27 mouse cellular contexts compared by ENCODE assay signal in the genomic region with DNA sequence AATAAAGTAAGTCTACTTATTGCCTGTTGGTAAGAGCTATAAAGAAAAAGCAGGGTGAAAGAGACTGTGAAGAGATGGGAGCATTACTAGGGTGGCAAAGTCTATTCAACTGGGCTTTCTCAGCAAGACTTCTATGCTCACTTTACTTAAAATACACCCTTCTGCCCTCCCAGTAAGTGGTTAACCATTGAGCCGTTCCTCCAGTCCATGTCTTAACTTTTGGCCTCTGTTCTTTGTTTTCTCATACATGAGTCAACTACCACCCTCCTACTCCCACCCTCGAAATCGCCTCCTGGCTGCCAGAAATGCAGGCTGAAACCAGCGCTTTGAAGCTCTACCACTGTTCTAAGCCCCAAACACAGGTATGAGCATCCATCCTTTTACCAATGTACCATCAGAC. TPM values are rescaled to one million over a fixed set of nuclear protein-coding genes. Genes with fewer than 3 reads are reported as not detected.
A peak's percentile ranks its signal among the peaks of the same experiment; 100 is the strongest.
DNase-seq lines count a peak whose midpoint lies in the region; ATAC-seq lines count a peak whose summit lies in the region.
"Had no signal": no experiment of that assay in that cellular context is flagged by ENCODE, and none has a peak within 500 bp of the region (broad histone marks: within the 10 kb centered on the region; RNA-seq: fewer than 3 reads in every experiment).

No protein-coding gene starts in this region.

- no peaks in the 10 kb centered on the region for H3K27me3 ChIP-seq in heart, embryonic 12.5 days (replicated peaks)
- H3K27me3 ChIP-seq: CH12.LX; embryonic facial prominence, embryonic 12.5 days; embryonic facial prominence, embryonic 15.5 days; heart, embryonic 13.5 days; Patski had no signal

- H3K27ac ChIP-seq in heart, embryonic 12.5 days (ENCODE audit: poor library complexity, severe bottlenecking) = no peak overlapping the region
- H3K27ac ChIP-seq: embryonic facial prominence, embryonic 12.5 days; embryonic facial prominence, embryonic 15.5 days; gastrocnemius, adult 2 months; heart, embryonic 13.5 days; hindbrain, embryonic 14.5 days had no signal

- H3K4me2 ChIP-seq in heart, embryonic 12.5 days = no peak overlapping the region
- H3K4me2 ChIP-seq: embryonic facial prominence, embryonic 12.5 days; embryonic facial prominence, embryonic 15.5 days; heart, embryonic 13.5 days; hindbrain, embryonic 14.5 days had no signal

- H3K9ac ChIP-seq in heart, embryonic 12.5 days = no peak overlapping the region
- H3K9ac ChIP-seq: embryonic facial prominence, embryonic 12.5 days; embryonic facial prominence, embryonic 15.5 days; forebrain, postnatal 0 days; heart, embryonic 13.5 days; hindbrain, embryonic 14.5 days had no signal

- WGBS in heart, embryonic 12.5 days = 89% methylated on average over 4 of the region's 4 CpGs

- no peaks in the 10 kb centered on the region for H3K4me1 ChIP-seq in heart, embryonic 12.5 days (replicated peaks)
- H3K4me1 ChIP-seq: embryonic facial prominence, embryonic 12.5 days; embryonic facial prominence, embryonic 15.5 days; heart, embryonic 13.5 days had no signal

- H3K4me3 ChIP-seq in heart, embryonic 12.5 days = no peak overlapping the region
- H3K4me3 ChIP-seq: embryonic facial prominence, embryonic 12.5 days; embryonic facial prominence, embryonic 15.5 days; gastrocnemius, adult 2 months; heart, embryonic 13.5 days had no signal

- ATAC-seq in heart, embryonic 12.5 days (ENCODE audit: insufficient number of reproducible peaks, low FRiP score) = no peak
- ATAC-seq: forebrain, embryonic 14.5 days; forebrain, postnatal 0 days; Patski had no signal

- peaks cover 79% of the 10 kb centered on the region for H3K36me3 ChIP-seq in heart, embryonic 12.5 days

- no peaks in the 10 kb centered on the region for H3K9me3 ChIP-seq in heart, embryonic 12.5 days (replicated peaks)
- H3K9me3 ChIP-seq: embryonic facial prominence, embryonic 12.5 days; embryonic facial prominence, embryonic 15.5 days; G1E; heart, embryonic 13.5 days had no signal

- DNase-seq in kidney, adult 18-20 months = peak; percentile 26
- no peak for DNase-seq in kidney, postnatal 4 days
- DNase-seq in kidney, adult 9 months = peak; percentile 68
- DNase-seq in kidney, postnatal 14 days = peak; percentile 35
- peak; percentile 41 for DNase-seq in yolk sac, embryonic 10.5 days (ENCODE audit: low spot score)
- DNase-seq in spleen, postnatal 36 days (ENCODE audit: low spot score in 2 of 2) = no peak
- DNase-seq: adrenal gland, postnatal 14 days; B cell, adult 2 months; cerebellum, adult 11 months; cerebellum, adult 2 months; cerebellum, adult 9-11 months; cerebellum, postnatal 25 days; forebrain, postnatal 0 days; gastrocnemius, adult 2 months; gastrocnemius, postnatal 14 days; heart, adult 11 months; heart, postnatal 14 days; heart, postnatal 4 days had no signal

RNA-seq across cellular contexts. Expression of a gene that starts 19.8 kb away (rescaled TPM):
- polyA plus RNA-seq in heart, embryonic 12.5 days (2016; fragmentation: Nextera tagmentation; extraction: Ambion mirVana) = 14.8 and 15.5 TPM in 2 replicates

RNA-seq across cellular contexts. Expression of a gene that starts 31.5 kb away (rescaled TPM):
- polyA plus RNA-seq in heart, embryonic 12.5 days (2016; fragmentation: Nextera tagmentation; extraction: Ambion mirVana) = 6.2 and 6.3 TPM in 2 replicates

RNA-seq across cellular contexts. Expression of a gene that starts 31.8 kb away (rescaled TPM):
- 44.8 and 48.2 TPM in 2 replicates for polyA plus RNA-seq in heart, embryonic 12.5 days (2016; fragmentation: Nextera tagmentation; extraction: Ambion mirVana)

RNA-seq across cellular contexts. Expression of a gene that starts 58.0 kb away (rescaled TPM):
- polyA plus RNA-seq in heart, embryonic 12.5 days (2016; fragmentation: Nextera tagmentation; extraction: Ambion mirVana) = 20.6 and 23.6 TPM in 2 replicates

Comparison
In these comparisons a context has a peak if more than half of its experiments do, and no peak if none do; other contexts are left out.
1. DNase-seq: peak in kidney, adult 18-20 months (single experiment), kidney, adult 9 months (single experiment), kidney, postnatal 14 days (single experiment) and yolk sac, embryonic 10.5 days (single experiment); none in kidney, postnatal 4 days (0 of 2) and spleen, postnatal 36 days (0 of 2).